Mouse (Mus musculus) limb, embryonic 13.5 days (tissue): ENCODE measurements around the gene Pfkfb3. TPM values are rescaled to one million over a fixed set of nuclear protein-coding genes. Genes with fewer than 3 reads are reported as not detected.

Experiments
- ATAC-seq: fragments of 200-750 bp; cut with Nextera tagmentation; 2 replicates; pipeline ENCODE4 v1.8.0; 2017; ENCODE audit warnings: low read depth, moderate number of reproducible peaks, moderate TSS enrichment; ENCODE audit not compliant: low FRiP score
- H3K27ac ChIP-seq: fragments of 300-500 bp; sonication (generic); 2 replicates; pipeline ENCODE4 v1.5.1; 2015; ENCODE audit warnings: inconsistent platforms, mild to moderate bottlenecking, moderate library complexity
- H3K27me3 ChIP-seq: fragments of 300-500 bp; sonication (generic); 2 replicates; pipeline ENCODE4 v1.6.1; 2015; ENCODE audit warnings: mild to moderate bottlenecking, inconsistent platforms
- H3K36me3 ChIP-seq: fragments of 300-500 bp; sonication (generic); 2 replicates; pipeline ENCODE4 v1.6.1; 2015; ENCODE audit warnings: inconsistent platforms, mild to moderate bottlenecking, moderate library complexity
- H3K4me1 ChIP-seq: fragments of 300-500 bp; sonication (generic); 2 replicates; pipeline ENCODE4 v1.6.1; 2015; ENCODE audit warnings: inconsistent platforms
- H3K4me2 ChIP-seq: fragments of 300-500 bp; sonication (generic); replicated peaks from 2 replicates; pipeline ENCODE4 v1.6.1; 2015; ENCODE audit warnings: inconsistent platforms, mild to moderate bottlenecking, moderate library complexity
- H3K4me3 ChIP-seq: fragments of 300-500 bp; sonication (generic); 2 replicates; pipeline ENCODE4 v1.5.1; 2015; ENCODE audit warnings: moderate library complexity, mild to moderate bottlenecking, inconsistent platforms
- H3K9ac ChIP-seq: fragments of 300-500 bp; sonication (generic); 2 replicates; pipeline ENCODE4 v1.6.1; 2015; ENCODE audit warnings: mild to moderate bottlenecking, inconsistent platforms
- H3K9me3 ChIP-seq: fragments of 300-500 bp; sonication (generic); 2 replicates; pipeline ENCODE4 v1.6.1; 2016; ENCODE audit warnings: inconsistent platforms
- WGBS: fragments of 180-500 bp; shearing (Covaris S2); methylation state at CpG from one replicate; pipeline ENCODE4 v1.1.7; 2015; 5-methylcytosine and 5-hydroxymethylcytosine counted together
- polyA plus RNA-seq: library from polyadenylated mRNA; unstranded; fragments of >200 nt; fragmentation: Nextera tagmentation; extraction: Ambion mirVana; gene quantifications from 2 replicates; pipeline ENCODE4 v1.2.1, GENCODE M21; 2015

The Pfkfb3 gene
- polyA plus RNA-seq, 1 experiment from 2014 or later, result 17.8 TPM

GRCm38 (mm10) chr2:11521758-11522157, 32.1 kb downstream of the Pfkfb3 start:
- 0 out of 2 replicates have a peak overlapping the region, but pooled peaks have one; percentile 4 for H3K9ac ChIP-seq
- H3K4me1 ChIP-seq, result peaks cover 6% of the 10 kb centered on the region; the same call in 1 of the 2 replicates
- H3K27me3 ChIP-seq, result no peaks in the 10 kb centered on the region
- H3K4me2 ChIP-seq, result no peak overlapping the region
- no peak for ATAC-seq
- H3K9me3 ChIP-seq, result no peaks in the 10 kb centered on the region
- WGBS, result 93% methylated on average over 7 of the region's 7 CpGs
- H3K36me3 ChIP-seq, result no peaks in the 10 kb centered on the region
- no peak overlapping the region for H3K4me3 ChIP-seq
- no peak overlapping the region for H3K27ac ChIP-seq

GRCm38 (mm10) chr2:11520786-11521185, 33.1 kb downstream of the Pfkfb3 start:
- Histone ChIP-seq H3K4me2 (no peak overlapping the region), H3K4me1 (peaks cover 6% of the 10 kb centered on the region; the same call in 1 of the 2 replicates), H3K4me3 (no peak overlapping the region), H3K27ac (no peak overlapping the region), H3K9ac (no peak overlapping the region), H3K36me3 (no peaks in the 10 kb centered on the region), H3K27me3 (no peaks in the 10 kb centered on the region), H3K9me3 (no peaks in the 10 kb centered on the region)
- ATAC-seq, result no peak
- 77% methylated on average over 9 of the region's 9 CpGs for WGBS

- Histone ChIP-seq H3K4me3 (no peak overlapping the region), H3K27me3 (no peaks in the 10 kb centered on the region), H3K36me3 (no peaks in the 10 kb centered on the region), H3K27ac (no peak overlapping the region), H3K9me3 (no peaks in the 10 kb centered on the region), H3K4me1 (no peaks in the 10 kb centered on the region), H3K9ac (no peak overlapping the region), H3K4me2 (no peak overlapping the region)
- ATAC-seq, result no peak
- 80% methylated on average over 3 of the region's 3 CpGs for WGBS
These were observed 38.0 kb downstream of the Pfkfb3 start for GRCm38 (mm10) chr2:11515828-11516227.

GRCm38 (mm10) chr2:11513057-11513967, 40.6 kb downstream of the Pfkfb3 start:
- Histone ChIP-seq H3K36me3 (no peaks in the 10 kb centered on the region), H3K4me2 (no peak overlapping the region), H3K27ac (no peak overlapping the region), H3K4me3 (no peak overlapping the region), H3K9ac (no peak overlapping the region), H3K9me3 (no peaks in the 10 kb centered on the region), H3K27me3 (no peaks in the 10 kb centered on the region), H3K4me1 (no peaks in the 10 kb centered on the region)
- ATAC-seq, result peak; percentile 40; the same call in 1 of the 2 replicates
- WGBS, result 66% methylated on average over 18 of the region's 18 CpGs

GRCm38 (mm10) chr2:11512127-11512526, 41.8 kb downstream of the Pfkfb3 start:
- Histone ChIP-seq H3K36me3 (no peaks in the 10 kb centered on the region), H3K4me1 (no peaks in the 10 kb centered on the region), H3K27me3 (no peaks in the 10 kb centered on the region), H3K9me3 (no peaks in the 10 kb centered on the region), H3K9ac (no peak overlapping the region), H3K4me3 (no peak overlapping the region), H3K4me2 (no peak overlapping the region), H3K27ac (no peak overlapping the region)
- WGBS, result 89% methylated on average over 1 of the region's 1 CpGs
- ATAC-seq, result no peak

- Histone ChIP-seq H3K4me2 (peak overlapping the region; percentile 90), H3K27me3 (peaks cover 14% of the 10 kb centered on the region), H3K27ac (peak overlapping the region; percentile 90), H3K4me1 (peaks cover 31% of the 10 kb centered on the region), H3K4me3 (peak overlapping the region; percentile 68), H3K36me3 (0 out of 2 replicates have a peak, but pooled peaks cover 3% of the 10 kb centered on the region), H3K9me3 (no peaks in the 10 kb centered on the region), H3K9ac (peak overlapping the region; percentile 65; the same call in 1 of the 2 replicates)
- 12% methylated on average over 7 of the region's 7 CpGs for WGBS
- ATAC-seq, result no peak
These were observed 50.1 kb downstream of the Pfkfb3 start for GRCm38 (mm10) chr2:11503736-11504135.

- Histone ChIP-seq H3K27ac (peak overlapping the region; percentile 90), H3K9ac (peak overlapping the region; percentile 65), H3K4me3 (peak overlapping the region; percentile 68), H3K4me2 (peak overlapping the region; percentile 90), H3K27me3 (peaks cover 14% of the 10 kb centered on the region), H3K9me3 (no peaks in the 10 kb centered on the region), H3K4me1 (peaks cover 33% of the 10 kb centered on the region), H3K36me3 (peaks cover 8% of the 10 kb centered on the region; the same call in 1 of the 2 replicates)
- ATAC-seq, result peak; percentile 79
- WGBS, result under 1% methylated on average over 39 of the region's 39 CpGs
These were observed 50.9 kb downstream of the Pfkfb3 start for GRCm38 (mm10) chr2:11502901-11503431.

GRCm38 (mm10) chr2:11502255-11502765, 51.6 kb downstream of the Pfkfb3 start:
- Histone ChIP-seq H3K36me3 (peaks cover 13% of the 10 kb centered on the region), H3K27me3 (peaks cover 14% of the 10 kb centered on the region), H3K27ac (peak overlapping the region; percentile 90)

GRCm38 (mm10) chr2:11501301-11502254, 52.3 kb downstream of the Pfkfb3 start:
- H3K9ac ChIP-seq, result peak overlapping the region; percentile 79
- peaks cover 33% of the 10 kb centered on the region for H3K4me1 ChIP-seq
- peaks cover 14% of the 10 kb centered on the region for H3K27me3 ChIP-seq
- peak overlapping the region; percentile 91 for H3K27ac ChIP-seq
- WGBS, result under 1% methylated on average over 76 of the region's 76 CpGs
- H3K4me2 ChIP-seq, result peak overlapping the region; percentile 90
- peak overlapping the region; percentile 68 for H3K4me3 ChIP-seq
- peaks cover 19% of the 10 kb centered on the region for H3K36me3 ChIP-seq
- ATAC-seq, result peak; percentile 86
- H3K9me3 ChIP-seq, result no peaks in the 10 kb centered on the region

More at GRCm38 (mm10) chr2:11502255-11502765, 51.6 kb downstream of the Pfkfb3 start:
- Histone ChIP-seq H3K9ac (peak overlapping the region; percentile 65), H3K4me1 (peaks cover 33% of the 10 kb centered on the region), H3K4me3 (peak overlapping the region; percentile 68), H3K4me2 (peak overlapping the region; percentile 90), H3K9me3 (no peaks in the 10 kb centered on the region)
- peak; percentile 9; the same call in 1 of the 2 replicates for ATAC-seq
- WGBS, result under 1% methylated on average over 15 of the region's 15 CpGs

- Histone ChIP-seq H3K4me1 (peaks cover 33% of the 10 kb centered on the region), H3K9me3 (no peaks in the 10 kb centered on the region), H3K4me3 (peak overlapping the region; percentile 68), H3K9ac (peak overlapping the region; percentile 79), H3K27ac (peak overlapping the region; percentile 33; the same call in 1 of the 2 replicates), H3K4me2 (peak overlapping the region; percentile 90), H3K27me3 (peaks cover 14% of the 10 kb centered on the region), H3K36me3 (peaks cover 19% of the 10 kb centered on the region)
- ATAC-seq, result no peak
- WGBS, result 8% methylated on average over 8 of the region's 8 CpGs
These were observed 53.2 kb downstream of the Pfkfb3 start for GRCm38 (mm10) chr2:11500666-11501065.

GRCm38 (mm10) chr2:11496601-11497031, 57.3 kb downstream of the Pfkfb3 start:
- H3K36me3 ChIP-seq, result peaks cover 46% of the 10 kb centered on the region
- H3K9me3 ChIP-seq, result no peaks in the 10 kb centered on the region
- ATAC-seq, result no peak
- H3K4me1 ChIP-seq, result peaks cover 19% of the 10 kb centered on the region
- no peak overlapping the region for H3K4me2 ChIP-seq
- no peaks in the 10 kb centered on the region for H3K27me3 ChIP-seq
- no peak overlapping the region for H3K4me3 ChIP-seq
- no peak overlapping the region for H3K27ac ChIP-seq
- WGBS, result 88% methylated on average over 3 of the region's 3 CpGs
- H3K9ac ChIP-seq, result no peak overlapping the region
